Mouse (Mus musculus) gastrocnemius, postnatal 14 days (tissue): Measurements from ENCODE around the gene Mn1. TPM values are rescaled to one million over a fixed set of nuclear protein-coding genes. Genes with fewer than 3 reads are reported as not detected.

Source experiments
- DNase-seq: peaks from one replicate; pipeline ENCODE4 v3.0.0; 2021; ENCODE audit warnings: mixed read lengths
- intact Hi-C: fragments of 180-260 bp; cut with DNase I; formaldehyde crosslinking; loops from one replicate; pipeline ENCODE4 v1.15.1; 2025; ENCODE audit warnings: low total_unique reads
- total RNA-seq, 2 experiments: library from RNA; stranded (reverse); gene quantifications; 2 replicates each; pipeline ENCODE4 v1.2.3; 2021

Mn1 gene
- total RNA-seq, 2 experiments from 2014 or later, result 33.8 to 58.1 TPM

GRCm38 (mm10) chr5:111425813-111426212, 8.7 kb downstream of the Mn1 start:
- intact Hi-C loops, result no loop called here
- no peak for DNase-seq

GRCm38 (mm10) chr5:111426249-111426648, 9.1 kb downstream of the Mn1 start:
- DNase-seq, result no peak

GRCm38 (mm10) chr5:111428882-111429281, 11.7 kb downstream of the Mn1 start:
- intact Hi-C loops, result no loop called here

More at GRCm38 (mm10) chr5:111426249-111426648, 9.1 kb downstream of the Mn1 start:
- intact Hi-C loops, result no loop called here

GRCm38 (mm10) chr5:111429726-111430125, 12.6 kb downstream of the Mn1 start:
- intact Hi-C loops, result no loop called here
- DNase-seq, result no peak

More at GRCm38 (mm10) chr5:111428882-111429281, 11.7 kb downstream of the Mn1 start:
- no peak for DNase-seq

GRCm38 (mm10) chr5:111431007-111431730, 14.0 kb downstream of the Mn1 start:
- peak; percentile 41 for DNase-seq
- intact Hi-C loops, result no loop called here

- intact Hi-C loops, result no loop called here
- DNase-seq, result no peak
Measured at GRCm38 (mm10) chr5:111432842-111433241, 15.7 kb downstream of the Mn1 start.

GRCm38 (mm10) chr5:111434342-111434842, 17.2 kb downstream of the Mn1 start:
- intact Hi-C loops, result no loop called here

GRCm38 (mm10) chr5:111436260-111436659, 19.1 kb downstream of the Mn1 start:
- intact Hi-C loops, result no loop called here
- no peak for DNase-seq

More at GRCm38 (mm10) chr5:111434342-111434842, 17.2 kb downstream of the Mn1 start:
- DNase-seq, result no peak

GRCm38 (mm10) chr5:111437205-111437604, 20.0 kb downstream of the Mn1 start:
- intact Hi-C loops, result no loop called here
- no peak for DNase-seq

GRCm38 (mm10) chr5:111438336-111438735, 21.2 kb downstream of the Mn1 start:
- no peak for DNase-seq
- intact Hi-C loops, result no loop called here

GRCm38 (mm10) chr5:111438821-111439220, 21.7 kb downstream of the Mn1 start:
- intact Hi-C loops, result no loop called here
- no peak for DNase-seq

- intact Hi-C loops, result no loop called here
- no peak for DNase-seq
Measured at GRCm38 (mm10) chr5:111440264-111440663, 23.1 kb downstream of the Mn1 start.

- intact Hi-C loops, result no loop called here
- no peak for DNase-seq
Measured at GRCm38 (mm10) chr5:111442151-111442871, 25.1 kb downstream of the Mn1 start.

GRCm38 (mm10) chr5:111443636-111444035, 26.5 kb downstream of the Mn1 start:
- intact Hi-C loops, result no loop called here

GRCm38 (mm10) chr5:111444361-111444760, 27.2 kb downstream of the Mn1 start:
- no peak for DNase-seq
- intact Hi-C loops, result no loop called here

More at GRCm38 (mm10) chr5:111443636-111444035, 26.5 kb downstream of the Mn1 start:
- no peak for DNase-seq

GRCm38 (mm10) chr5:111446652-111447051, 29.5 kb downstream of the Mn1 start:
- intact Hi-C loops, result no loop called here

GRCm38 (mm10) chr5:111449700-111450099, 32.5 kb downstream of the Mn1 start:
- intact Hi-C loops, result no loop called here
- DNase-seq, result no peak

More at GRCm38 (mm10) chr5:111446652-111447051, 29.5 kb downstream of the Mn1 start:
- DNase-seq, result no peak

GRCm38 (mm10) chr5:111454240-111454639, 37.1 kb downstream of the Mn1 start:
- no peak for DNase-seq
- intact Hi-C loops, result no loop called here

- DNase-seq, result no peak
- intact Hi-C loops, result no loop called here
Measured at GRCm38 (mm10) chr5:111454876-111455275, 37.7 kb downstream of the Mn1 start.

GRCm38 (mm10) chr5:111458675-111459074, 41.5 kb downstream of the Mn1 start:
- intact Hi-C loops, result no loop called here
- DNase-seq, result no peak
